Mouse (Mus musculus) cerebellum, adult 9-11 months (tissue): ENCODE data around the gene Chchd3.

ENCODE experiments used
- DNase-seq: peaks from one replicate; pipeline ENCODE4 v3.0.0; 2022

Gene Chchd3

DNA sequence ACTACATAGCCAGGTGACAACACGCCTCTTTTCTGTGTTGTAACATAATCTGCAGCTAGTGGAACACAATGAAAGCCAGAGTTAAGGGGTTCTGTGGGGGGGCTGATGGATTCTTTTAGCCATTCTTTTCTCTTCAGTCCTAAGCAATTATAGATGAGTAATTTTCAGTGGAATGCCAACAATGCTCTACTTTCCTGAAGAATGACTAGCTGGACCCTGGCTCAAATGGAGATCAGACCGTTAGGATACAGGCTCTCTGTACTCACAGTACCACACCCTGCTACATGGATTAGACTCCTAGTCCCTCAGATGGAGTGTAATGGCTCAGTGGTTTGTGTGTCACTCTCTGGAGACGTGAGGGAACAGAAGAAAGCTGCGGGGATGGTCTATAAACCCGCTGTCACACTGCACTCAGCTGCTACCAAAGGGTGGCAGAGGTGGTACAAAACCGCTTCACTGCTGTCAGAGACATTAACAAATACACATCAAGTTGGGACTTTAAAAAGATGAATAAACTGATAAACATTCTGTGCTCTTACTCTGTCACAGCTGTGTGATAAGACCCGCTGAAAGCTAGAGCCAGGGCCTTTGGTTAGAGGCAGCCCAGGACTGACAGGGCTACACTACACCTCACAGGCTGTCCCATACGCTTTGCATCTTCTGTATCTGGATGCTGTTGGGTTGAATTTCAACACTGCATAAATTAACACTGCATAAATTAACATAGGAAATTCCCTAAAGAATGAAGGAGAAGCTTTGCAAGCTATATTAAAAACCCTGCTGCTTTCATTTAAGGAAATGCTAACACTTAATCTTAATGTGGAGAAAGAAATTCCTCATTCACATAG, 264.2 kb downstream of the Chchd3 start:
- DNase-seq = no peak

DNA sequence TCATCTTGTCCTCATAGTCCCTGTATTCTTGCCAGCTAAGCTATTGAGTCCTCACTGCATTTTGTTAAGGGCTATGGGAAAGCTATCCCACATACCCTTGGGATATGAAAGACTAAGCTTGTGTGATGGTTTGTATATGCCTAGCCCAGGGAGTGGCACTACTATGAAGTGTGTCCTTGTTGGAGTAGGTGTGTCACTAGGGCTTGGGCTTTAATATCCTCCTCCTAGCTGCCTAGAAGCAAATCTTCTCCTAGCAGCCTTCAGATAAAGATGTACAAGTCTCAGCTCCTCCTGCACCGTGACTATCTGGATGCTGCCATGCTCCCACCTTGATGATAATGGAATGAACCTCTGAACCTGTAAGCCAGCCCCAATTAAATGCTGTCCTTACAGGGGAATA, 266.5 kb downstream of the Chchd3 start:
- DNase-seq = no peak

DNA sequence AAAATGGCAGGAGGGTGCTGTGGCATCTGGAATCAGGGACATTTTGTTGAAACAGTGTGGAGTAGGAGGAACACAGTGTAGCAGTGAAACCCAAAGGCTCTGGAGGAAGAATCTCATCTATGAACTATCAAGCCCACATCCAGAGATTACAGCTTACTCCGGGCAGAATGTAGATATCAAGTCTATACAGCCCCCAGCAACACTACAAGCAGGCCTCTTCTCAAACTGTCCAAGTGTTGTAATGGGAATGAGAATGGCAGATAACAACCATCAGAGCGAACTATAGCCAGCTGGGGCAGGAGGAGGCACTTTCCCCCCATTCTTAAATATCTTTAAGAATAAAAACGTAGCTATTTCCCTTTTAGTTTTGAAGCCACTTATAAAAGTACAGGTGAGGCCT, 266.9 kb downstream of the Chchd3 start:
- DNase-seq = no peak

GRCm38 (mm10) chr6:32790487-32790886, 269.6 kb downstream of the Chchd3 start:
- no peak for DNase-seq

GRCm38 (mm10) chr6:32787399-32787798, 272.7 kb downstream of the Chchd3 start:
- no peak for DNase-seq

DNA sequence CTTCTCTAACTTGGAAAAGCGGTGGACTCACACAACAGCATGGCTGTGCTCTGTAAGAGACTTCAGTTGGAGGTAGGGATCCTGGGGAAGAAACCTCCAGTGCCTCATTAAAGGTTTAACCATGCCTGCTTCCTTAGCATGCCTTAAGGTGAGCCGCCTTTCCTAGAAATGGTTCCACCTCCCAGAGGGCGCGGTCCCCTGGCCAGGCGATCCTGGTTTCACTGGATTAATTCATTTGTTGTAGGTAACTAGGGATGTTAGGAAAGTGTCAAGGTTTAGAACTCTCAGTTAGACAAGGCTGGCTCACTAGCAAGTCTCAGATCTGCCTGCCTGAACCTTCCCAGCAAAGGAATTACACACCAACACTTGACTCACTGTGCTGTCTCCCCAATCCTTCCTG, 273.9 kb downstream of the Chchd3 start:
- DNase-seq = no peak

- DNase-seq = no peak
These were observed 277.0 kb downstream of the Chchd3 start for GRCm38 (mm10) chr6:32783102-32783501.

- peak; percentile 36 for DNase-seq
These were observed 279.5 kb downstream of the Chchd3 start for GRCm38 (mm10) chr6:32780602-32781001.

- DNase-seq = no peak
These were observed 283.7 kb downstream of the Chchd3 start for GRCm38 (mm10) chr6:32776384-32776783.

- DNase-seq = no peak
These were observed 305.5 kb downstream of the Chchd3 start for GRCm38 (mm10) chr6:32754524-32754923.

DNA sequence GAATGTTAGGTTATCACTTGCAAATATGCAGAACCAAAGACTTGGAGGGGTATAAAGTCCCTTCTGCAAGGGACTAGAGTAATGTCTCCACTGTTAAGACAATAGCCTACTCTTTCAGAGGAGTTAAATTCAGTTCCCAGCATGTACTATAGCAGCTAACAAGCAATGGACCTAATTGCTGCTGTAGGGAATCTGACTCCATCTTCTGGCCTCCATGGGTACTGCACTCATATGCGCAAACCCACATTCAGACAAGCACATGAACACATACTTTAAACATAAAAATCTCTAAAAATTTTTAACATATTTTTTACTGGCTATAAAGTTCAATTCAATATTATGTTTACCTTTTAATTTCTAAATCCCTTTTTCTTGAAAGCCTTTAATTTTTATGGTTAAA, 310.2 kb downstream of the Chchd3 start:
- no peak for DNase-seq

GRCm38 (mm10) chr6:32748777-32749176, 311.3 kb downstream of the Chchd3 start:
- DNase-seq = no peak

GRCm38 (mm10) chr6:32747333-32747732, 312.7 kb downstream of the Chchd3 start:
- DNase-seq = no peak
